Mouse (Mus musculus): ENCODE measurements around the gene Sh2d4b. TPM values are rescaled to one million over a fixed set of nuclear protein-coding genes. Genes with fewer than 3 reads are reported as not detected.

Gene Sh2d4b
- polyA plus RNA-seq, 1 experiment = 0.62 TPM

- no peak overlapping the region for H3K4me3 ChIP-seq (replicated peaks; ENCODE audit: insufficient read depth, low read depth, low read length)
- DNase-seq = no peak
- no peak overlapping the region for H3K27ac ChIP-seq (ENCODE audit: insufficient read depth, low read length)
- whole genome bisulfite sequencing = 92% methylated on average over 7 of the region's 7 CpGs
- TF ChIP-seq POLR2A (IDR thresholded peaks at IDR 0.05; ENCODE audit: borderline replicate concordance, insufficient read depth, low read length) = no peak
- no peak for TF ChIP-seq CTCF (IDR thresholded peaks at IDR 0.05; ENCODE audit: borderline replicate concordance, insufficient read depth, low read depth, low read length)
- no peaks in the 10 kb centered on the region for H3K4me1 ChIP-seq (ENCODE audit: control insufficient read depth, insufficient read depth, low read length)
- no peaks in the 10 kb centered on the region for H3K27me3 ChIP-seq (ENCODE audit: control insufficient read depth, insufficient read depth, low read length)
Measured at GRCm38 (mm10) chr14:40892326-40892825, 690 bp downstream of the Sh2d4b start.

GRCm38 (mm10) chr14:40891506-40891905 lies 1.6 kb downstream of the Sh2d4b start:
- Histone ChIP-seq H3K27ac (ENCODE audit: insufficient read depth, low read length) (no peak overlapping the region), H3K4me1 (ENCODE audit: control insufficient read depth, insufficient read depth, low read length) (no peaks in the 10 kb centered on the region), H3K4me3 (replicated peaks; ENCODE audit: insufficient read depth, low read depth, low read length) (no peak overlapping the region), H3K27me3 (ENCODE audit: control insufficient read depth, insufficient read depth, low read length) (no peaks in the 10 kb centered on the region)
- TF ChIP-seq POLR2A (IDR thresholded peaks at IDR 0.05; ENCODE audit: borderline replicate concordance, insufficient read depth, low read length) (no peak), CTCF (IDR thresholded peaks at IDR 0.05; ENCODE audit: borderline replicate concordance, insufficient read depth, low read depth, low read length) (no peak)
- no peak for DNase-seq
- 97% methylated on average over 4 of the region's 4 CpGs for WGBS

- WGBS = 62% methylated on average over 4 of the region's 4 CpGs
- no peak overlapping the region for H3K4me3 ChIP-seq (replicated peaks; ENCODE audit: insufficient read depth, low read depth, low read length)
- DNase-seq = no peak
- H3K27ac ChIP-seq (ENCODE audit: insufficient read depth, low read length) = no peak overlapping the region
- no peak for TF ChIP-seq POLR2A (IDR thresholded peaks at IDR 0.05; ENCODE audit: borderline replicate concordance, insufficient read depth, low read length)
- TF ChIP-seq CTCF (IDR thresholded peaks at IDR 0.05; ENCODE audit: borderline replicate concordance, insufficient read depth, low read depth, low read length) = no peak
- H3K27me3 ChIP-seq (ENCODE audit: control insufficient read depth, insufficient read depth, low read length) = no peaks in the 10 kb centered on the region
- H3K4me1 ChIP-seq (ENCODE audit: control insufficient read depth, insufficient read depth, low read length) = no peaks in the 10 kb centered on the region
Measured at GRCm38 (mm10) chr14:40889704-40890103, 3.4 kb downstream of the Sh2d4b start.

GRCm38 (mm10) chr14:40889181-40889580 lies 3.9 kb downstream of the Sh2d4b start:
- WGBS = 80% methylated on average over 2 of the region's 2 CpGs
- no peaks in the 10 kb centered on the region for H3K27me3 ChIP-seq (ENCODE audit: control insufficient read depth, insufficient read depth, low read length)
- H3K4me3 ChIP-seq (replicated peaks; ENCODE audit: insufficient read depth, low read depth, low read length) = no peak overlapping the region
- no peaks in the 10 kb centered on the region for H3K4me1 ChIP-seq (ENCODE audit: control insufficient read depth, insufficient read depth, low read length)
- no peak for TF ChIP-seq CTCF (IDR thresholded peaks at IDR 0.05; ENCODE audit: borderline replicate concordance, insufficient read depth, low read depth, low read length)
- TF ChIP-seq POLR2A (IDR thresholded peaks at IDR 0.05; ENCODE audit: borderline replicate concordance, insufficient read depth, low read length) = no peak
- no peak for DNase-seq
- H3K27ac ChIP-seq (ENCODE audit: insufficient read depth, low read length) = no peak overlapping the region

GRCm38 (mm10) chr14:40886428-40887202 lies 6.5 kb downstream of the Sh2d4b start:
- no peak overlapping the region for H3K27ac ChIP-seq (ENCODE audit: insufficient read depth, low read length)

GRCm38 (mm10) chr14:40885752-40886151 lies 7.3 kb downstream of the Sh2d4b start:
- no peak overlapping the region for H3K4me3 ChIP-seq (replicated peaks; ENCODE audit: insufficient read depth, low read depth, low read length)
- no peak for DNase-seq
- WGBS = 57% methylated on average over 1 of the region's 1 CpGs

More at GRCm38 (mm10) chr14:40886428-40887202, 6.5 kb downstream of the Sh2d4b start:
- Histone ChIP-seq H3K27me3 (ENCODE audit: control insufficient read depth, insufficient read depth, low read length) (no peaks in the 10 kb centered on the region), H3K4me1 (ENCODE audit: control insufficient read depth, insufficient read depth, low read length) (no peaks in the 10 kb centered on the region), H3K4me3 (replicated peaks; ENCODE audit: insufficient read depth, low read depth, low read length) (no peak overlapping the region)
- 83% methylated on average over 6 of the region's 6 CpGs for WGBS
- TF ChIP-seq POLR2A (IDR thresholded peaks at IDR 0.05; ENCODE audit: borderline replicate concordance, insufficient read depth, low read length) (no peak), CTCF (IDR thresholded peaks at IDR 0.05; ENCODE audit: borderline replicate concordance, insufficient read depth, low read depth, low read length) (peak; percentile 30; the same call in 1 of the 2 replicates)
- DNase-seq = no peak

GRCm38 (mm10) chr14:40885225-40885624 lies 7.8 kb downstream of the Sh2d4b start:
- no peaks in the 10 kb centered on the region for H3K4me1 ChIP-seq (ENCODE audit: control insufficient read depth, insufficient read depth, low read length)
- WGBS = 17% methylated on average over 4 of the region's 4 CpGs
- H3K4me3 ChIP-seq (replicated peaks; ENCODE audit: insufficient read depth, low read depth, low read length) = no peak overlapping the region
- H3K27me3 ChIP-seq (ENCODE audit: control insufficient read depth, insufficient read depth, low read length) = no peaks in the 10 kb centered on the region
- no peak for DNase-seq
- no peak overlapping the region for H3K27ac ChIP-seq (ENCODE audit: insufficient read depth, low read length)
- no peak for TF ChIP-seq CTCF (IDR thresholded peaks at IDR 0.05; ENCODE audit: borderline replicate concordance, insufficient read depth, low read depth, low read length)
- no peak for TF ChIP-seq POLR2A (IDR thresholded peaks at IDR 0.05; ENCODE audit: borderline replicate concordance, insufficient read depth, low read length)

More at GRCm38 (mm10) chr14:40885752-40886151, 7.3 kb downstream of the Sh2d4b start:
- TF ChIP-seq CTCF (IDR thresholded peaks at IDR 0.05; ENCODE audit: borderline replicate concordance, insufficient read depth, low read depth, low read length) (no peak), POLR2A (IDR thresholded peaks at IDR 0.05; ENCODE audit: borderline replicate concordance, insufficient read depth, low read length) (no peak)
- Histone ChIP-seq H3K27me3 (ENCODE audit: control insufficient read depth, insufficient read depth, low read length) (no peaks in the 10 kb centered on the region), H3K27ac (ENCODE audit: insufficient read depth, low read length) (no peak overlapping the region), H3K4me1 (ENCODE audit: control insufficient read depth, insufficient read depth, low read length) (no peaks in the 10 kb centered on the region)

- no peak for DNase-seq
- Histone ChIP-seq H3K27ac (ENCODE audit: insufficient read depth, low read length) (no peak overlapping the region), H3K4me1 (ENCODE audit: control insufficient read depth, insufficient read depth, low read length) (no peaks in the 10 kb centered on the region), H3K4me3 (replicated peaks; ENCODE audit: insufficient read depth, low read depth, low read length) (no peak overlapping the region), H3K27me3 (ENCODE audit: control insufficient read depth, insufficient read depth, low read length) (no peaks in the 10 kb centered on the region)
- no peak for TF ChIP-seq CTCF (IDR thresholded peaks at IDR 0.05; ENCODE audit: borderline replicate concordance, insufficient read depth, low read depth, low read length)
- no peak for TF ChIP-seq POLR2A (IDR thresholded peaks at IDR 0.05; ENCODE audit: borderline replicate concordance, insufficient read depth, low read length)
Measured at GRCm38 (mm10) chr14:40874565-40874964, 18.5 kb downstream of the Sh2d4b start.
